Mouse (Mus musculus) liver, adult 2 months (tissue): ENCODE data around the gene Aars2. TPM values are rescaled to one million over a fixed set of nuclear protein-coding genes. Genes with fewer than 3 reads are reported as not detected.
A peak's percentile ranks its signal among the peaks of the same experiment; 100 is the strongest.

Source experiments
- DNase-seq: peaks from one replicate; pipeline ENCODE4 v3.0.0-alpha.2; 2011; ENCODE audit warnings: low read depth, low spot score; ENCODE audit errors: extremely low read depth
- H3K27ac ChIP-seq: fragments of 200-500 bp; replicated peaks from 2 replicates; pipeline ENCODE4 v1.5.1; 2012; ENCODE audit warnings: low read depth, mild to moderate bottlenecking, control low read depth, inconsistent platforms, low read length; ENCODE audit not compliant: insufficient read depth
- H3K27me3 ChIP-seq: fragments of 200-500 bp; 2 replicates; pipeline ENCODE4 v1.6.1; 2012; ENCODE audit warnings: mild to moderate bottlenecking, moderate library complexity, low read length, inconsistent platforms; ENCODE audit not compliant: control insufficient read depth, insufficient read depth
- H3K36me3 ChIP-seq: fragments of 200-500 bp; 2 replicates; pipeline ENCODE4 v1.6.1; 2012; ENCODE audit warnings: low read length, inconsistent platforms; ENCODE audit not compliant: control insufficient read depth, insufficient read depth
- H3K4me1 ChIP-seq: fragments of 200-500 bp; 2 replicates; pipeline ENCODE4 v1.6.1; 2011; ENCODE audit warnings: low read length; ENCODE audit not compliant: control insufficient read depth, insufficient read depth
- H3K4me3 ChIP-seq: fragments of 200-500 bp; 2 replicates; pipeline ENCODE4 v1.5.1; 2011; ENCODE audit warnings: low read depth, mild to moderate bottlenecking, control low read depth, low read length, moderate library complexity; ENCODE audit not compliant: insufficient read depth
- H3K79me2 ChIP-seq: fragments of 200-500 bp; 2 replicates; pipeline ENCODE4 v1.6.1; 2012; ENCODE audit warnings: inconsistent platforms, mild to moderate bottlenecking, low read length, moderate library complexity; ENCODE audit not compliant: control insufficient read depth, insufficient read depth
- H3K9ac ChIP-seq: fragments of 200-500 bp; 2 replicates; pipeline ENCODE4 v1.6.1; 2012; ENCODE audit warnings: low read depth, mild to moderate bottlenecking, control low read depth, inconsistent platforms, low read length
- CTCF ChIP-seq: fragments of 200-500 bp; IDR thresholded peaks from 2 replicates; pipeline ENCODE4 v1.5.1; 2011; ENCODE audit warnings: low read depth, low read length, control low read depth
- POLR2A ChIP-seq: fragments of 200-500 bp; IDR thresholded peaks from 2 replicates; pipeline ENCODE4 v1.6.1; 2011; ENCODE audit warnings: low read length, control low read depth; ENCODE audit not compliant: insufficient read depth; ENCODE audit errors: extremely low read depth
- WGBS: fragments of 180-500 bp; shearing (Covaris S2); methylation state at CpG from one replicate; pipeline ENCODE4 v1.1.7; 2018; 5-methylcytosine and 5-hydroxymethylcytosine counted together
- polyA plus RNA-seq: library from polyadenylated mRNA; depleted of rRNA; stranded (reverse); fragments of >200 nt; gene quantifications from 2 replicates; pipeline ENCODE4 v1.2.3, GENCODE M21; 2012; rRNA removed
- total RNA-seq: library from RNA; depleted of rRNA; stranded (reverse); fragments of >200 nt; gene quantifications from 2 replicates; pipeline ENCODE4 v1.2.3, GENCODE M21; 2014; rRNA removed

The Aars2 gene
- total and polyA plus RNA-seq, 2 experiments: 10.6 to 21.4 TPM

DNA sequence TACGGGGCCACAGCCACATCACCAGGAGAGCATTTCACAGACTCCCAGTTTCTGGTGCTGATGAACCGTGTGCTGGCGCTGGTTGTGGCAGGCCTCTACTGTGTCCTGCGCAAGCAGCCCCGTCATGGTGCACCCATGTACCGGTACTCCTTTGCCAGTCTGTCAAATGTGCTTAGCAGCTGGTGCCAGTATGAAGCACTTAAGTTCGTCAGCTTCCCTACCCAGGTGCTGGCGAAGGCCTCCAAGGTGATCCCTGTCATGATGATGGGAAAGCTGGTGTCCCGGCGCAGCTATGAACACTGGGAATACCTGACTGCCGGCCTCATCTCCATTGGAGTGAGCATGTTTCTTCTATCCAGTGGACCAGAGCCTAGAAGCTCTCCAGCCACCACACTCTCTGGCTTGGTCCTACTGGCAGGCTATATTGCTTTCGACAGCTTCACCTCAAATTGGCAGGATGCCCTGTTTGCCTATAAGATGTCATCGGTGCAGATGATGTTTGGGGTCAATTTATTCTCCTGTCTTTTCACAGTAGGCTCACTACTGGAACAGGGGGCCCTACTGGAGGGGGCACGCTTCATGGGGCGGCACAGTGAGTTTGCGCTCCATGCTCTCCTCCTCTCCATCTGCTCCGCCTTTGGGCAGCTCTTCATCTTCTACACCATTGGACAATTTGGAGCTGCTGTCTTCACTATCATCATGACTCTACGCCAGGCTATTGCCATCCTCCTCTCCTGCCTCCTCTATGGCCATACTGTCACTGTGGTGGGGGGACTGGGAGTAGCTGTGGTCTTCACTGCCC, 59.9 kb downstream of the Aars2 start:
- peaks cover 46% of the 10 kb centered on the region for H3K36me3 ChIP-seq
- 57% methylated on average over 18 of the region's 18 CpGs for WGBS
- TF ChIP-seq CTCF: no peak
- TF ChIP-seq POLR2A: no peak
- DNase-seq: peak; percentile 73
- H3K27ac ChIP-seq: peak overlapping the region; percentile 70
- peak overlapping the region; percentile 16; the same call in 1 of the 2 replicates for H3K9ac ChIP-seq
- peaks cover 5% of the 10 kb centered on the region for H3K79me2 ChIP-seq
- H3K4me1 ChIP-seq: peaks cover 30% of the 10 kb centered on the region
- H3K4me3 ChIP-seq: no peak overlapping the region
- no peaks in the 10 kb centered on the region for H3K27me3 ChIP-seq

DNA sequence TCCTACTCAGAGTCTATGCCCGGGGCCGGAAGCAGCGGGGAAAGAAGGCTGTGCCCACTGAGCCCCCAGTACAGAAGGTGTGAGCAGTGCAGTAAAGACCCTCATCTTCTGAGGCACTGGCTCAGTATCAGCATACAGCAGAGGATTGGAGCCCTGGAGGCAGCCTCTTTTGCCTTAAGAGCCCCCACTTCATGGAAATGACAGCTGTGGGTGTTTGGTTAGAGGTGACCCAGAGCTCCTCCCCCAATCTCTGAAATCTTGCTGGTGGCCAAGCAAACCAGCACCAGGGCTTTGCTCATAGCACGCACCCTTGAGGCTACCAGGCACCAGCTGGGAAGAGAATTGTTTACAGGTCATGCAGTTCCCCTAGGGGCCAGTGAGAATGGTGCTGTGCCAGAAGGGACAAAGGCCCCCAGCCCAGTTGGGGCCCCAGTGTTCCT, 60.5 kb downstream of the Aars2 start:
- peak; percentile 82 for DNase-seq
- peaks cover 48% of the 10 kb centered on the region for H3K36me3 ChIP-seq
- WGBS: 45% methylated on average over 4 of the region's 4 CpGs
- peak overlapping the region; percentile 16; the same call in 1 of the 2 replicates for H3K9ac ChIP-seq
- TF ChIP-seq POLR2A (no peak), CTCF (no peak)
- H3K79me2 ChIP-seq: peaks cover 5% of the 10 kb centered on the region
- peaks cover 30% of the 10 kb centered on the region for H3K4me1 ChIP-seq
- no peak overlapping the region for H3K4me3 ChIP-seq
- H3K27ac ChIP-seq: peak overlapping the region; percentile 70
- no peaks in the 10 kb centered on the region for H3K27me3 ChIP-seq

DNA sequence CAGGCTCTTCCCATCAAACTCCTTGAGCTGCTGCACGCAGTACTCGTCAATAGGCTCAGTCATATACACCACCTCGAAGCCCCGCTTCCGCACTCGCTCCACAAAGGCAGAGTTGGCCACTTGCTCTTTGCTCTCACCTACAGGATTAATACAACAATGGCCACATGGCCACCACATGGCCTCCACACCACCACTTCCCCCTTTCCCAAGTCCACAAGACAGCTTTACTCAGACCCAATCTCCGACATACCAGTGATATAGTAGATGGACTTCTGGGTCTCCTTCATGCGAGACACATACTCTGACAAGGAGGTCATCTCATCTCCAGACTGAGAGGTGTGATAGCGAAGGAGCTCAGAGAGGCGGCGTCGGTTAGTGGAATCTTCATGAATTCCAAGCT, 62.3 kb downstream of the Aars2 start:
- H3K79me2 ChIP-seq: peaks cover 12% of the 10 kb centered on the region
- no peak overlapping the region for H3K27ac ChIP-seq
- WGBS: 86% methylated on average over 12 of the region's 12 CpGs
- no peak overlapping the region for H3K9ac ChIP-seq
- no peaks in the 10 kb centered on the region for H3K27me3 ChIP-seq
- DNase-seq: peak; percentile 34
- H3K36me3 ChIP-seq: peaks cover 48% of the 10 kb centered on the region
- no peak for TF ChIP-seq CTCF
- no peak for TF ChIP-seq POLR2A
- H3K4me3 ChIP-seq: no peak overlapping the region
- peaks cover 30% of the 10 kb centered on the region for H3K4me1 ChIP-seq

DNA sequence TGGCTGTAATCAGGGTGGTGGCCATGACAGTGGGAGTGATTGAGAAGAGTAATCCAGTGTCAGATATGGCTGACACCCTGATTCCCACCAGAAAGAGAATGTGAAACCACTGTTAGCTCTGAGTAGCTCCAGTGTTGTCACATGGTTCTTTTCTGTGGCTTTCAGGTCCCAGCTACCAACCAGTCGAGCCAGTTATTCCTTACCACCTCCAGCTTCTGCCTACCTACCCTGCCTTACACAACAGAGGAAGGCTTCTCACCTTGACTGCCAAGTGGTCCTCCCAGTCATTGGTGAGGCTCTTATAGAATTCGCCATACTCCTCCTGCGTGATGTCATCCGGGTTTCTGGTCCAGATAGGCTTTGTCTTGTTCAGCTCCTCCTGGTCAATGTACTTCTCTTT, 63.4 kb downstream of the Aars2 start:
- H3K36me3 ChIP-seq: peaks cover 48% of the 10 kb centered on the region
- peak overlapping the region; percentile 14; the same call in 1 of the 2 replicates for H3K27ac ChIP-seq
- peak; percentile 34 for DNase-seq

More for the DNA sequence above, 63.4 kb downstream of the Aars2 start:
- Histone ChIP-seq H3K9ac (peak overlapping the region; percentile 12; the same call in 1 of the 2 replicates), H3K4me1 (peaks cover 33% of the 10 kb centered on the region), H3K79me2 (peaks cover 8% of the 10 kb centered on the region), H3K4me3 (no peak overlapping the region), H3K27me3 (no peaks in the 10 kb centered on the region)
- WGBS: 76% methylated on average over 4 of the region's 4 CpGs
- no peak for TF ChIP-seq CTCF
- TF ChIP-seq POLR2A: no peak

Other genes starting within 250 kb of the Aars2 start
- gene Cdc5l, start 73.1 kb upstream of the Aars2 start, total RNA-seq: 14.8 and 15.5 TPM in 2 replicates
- 2.6 and 3.5 TPM in 2 replicates for gene Cdc5l, start 73.1 kb upstream of the Aars2 start, polyA plus RNA-seq
- not detected in 2 replicates for gene Spats1, start 31.4 kb upstream of the Aars2 start, total RNA-seq
- gene Spats1, start 31.4 kb upstream of the Aars2 start, polyA plus RNA-seq: not detected in 2 replicates
- not detected in 2 replicates for gene Tcte1, start 16.6 kb downstream of the Aars2 start, total RNA-seq
- gene Tcte1, start 16.6 kb downstream of the Aars2 start, polyA plus RNA-seq: not detected in 2 replicates
- gene Tmem151b, start 42.8 kb downstream of the Aars2 start, total RNA-seq: under 0.01 TPM in 1 of 2 replicates, not detected in the other
- gene Tmem151b, start 42.8 kb downstream of the Aars2 start, polyA plus RNA-seq: 0.01 TPM in 1 of 2 replicates, not detected in the other
- 1.6 and 1.9 TPM in 2 replicates for gene Nfkbie, start 48.9 kb downstream of the Aars2 start, total RNA-seq
- 2.0 and 3.0 TPM in 2 replicates for gene Nfkbie, start 48.9 kb downstream of the Aars2 start, polyA plus RNA-seq
- 43.0 and 45.9 TPM in 2 replicates for gene Slc35b2, start 57.0 kb downstream of the Aars2 start, total RNA-seq
- gene Slc35b2, start 57.0 kb downstream of the Aars2 start, polyA plus RNA-seq: 69.7 and 73.0 TPM in 2 replicates
- gene Hsp90ab1, start 66.4 kb downstream of the Aars2 start, total RNA-seq: 248 and 362 TPM in 2 replicates
- gene Hsp90ab1, start 66.4 kb downstream of the Aars2 start, polyA plus RNA-seq: 226 and 272 TPM in 2 replicates
- 220 and 240 TPM in 2 replicates for gene Slc29a1, start 92.8 kb downstream of the Aars2 start, total RNA-seq
- 618 and 693 TPM in 2 replicates for gene Slc29a1, start 92.8 kb downstream of the Aars2 start, polyA plus RNA-seq
- gene Mymx, start 95.3 kb downstream of the Aars2 start, total RNA-seq: not detected in 2 replicates
- gene Mymx, start 95.3 kb downstream of the Aars2 start, polyA plus RNA-seq: not detected in 2 replicates
- 0.13 TPM in 1 of 2 replicates, not detected in the other for gene Capn11, start 152.5 kb downstream of the Aars2 start, total RNA-seq
- 0.02 TPM in 1 of 2 replicates, not detected in the other for gene Capn11, start 152.5 kb downstream of the Aars2 start, polyA plus RNA-seq
- gene Mrpl14, start 179.5 kb downstream of the Aars2 start, total RNA-seq: 86.3 and 111 TPM in 2 replicates
- gene Mrpl14, start 179.5 kb downstream of the Aars2 start, polyA plus RNA-seq: 224 and 259 TPM in 2 replicates
- 23.0 and 35.4 TPM in 2 replicates for gene Tmem63b, start 180.1 kb downstream of the Aars2 start, total RNA-seq
- 98.6 and 99.2 TPM in 2 replicates for gene Tmem63b, start 180.1 kb downstream of the Aars2 start, polyA plus RNA-seq
- gene 1600014C23Rik, start 227.0 kb downstream of the Aars2 start, total RNA-seq: not detected in 2 replicates
- gene 1600014C23Rik, start 227.0 kb downstream of the Aars2 start, polyA plus RNA-seq: not detected in 2 replicates